Mouse (Mus musculus): ENCODE data around the gene 2310007B03Rik.
A peak's percentile ranks its signal among the peaks of the same experiment; 100 is the strongest.

2310007B03Rik gene

GRCm38 (mm10) chr1:93160501-93161133 lies at the start of gene 2310007B03Rik:
Gene 2310007B03Rik, minus strand, starts transcription at chr1:93160948.
- no peak for DNase-seq (ENCODE audit: low read depth, low spot score)

- DNase-seq (ENCODE audit: low read depth, low spot score): no peak
Observed at GRCm38 (mm10) chr1:93210213-93210641, 49.5 kb upstream of the 2310007B03Rik start.

- no peak for DNase-seq (ENCODE audit: low read depth, low spot score)
Observed at GRCm38 (mm10) chr1:93207536-93208064, 46.9 kb upstream of the 2310007B03Rik start.

GRCm38 (mm10) chr1:93206277-93206970 lies 45.7 kb upstream of the 2310007B03Rik start:
- no peak for DNase-seq (ENCODE audit: low read depth, low spot score)

- peak; percentile 67 for DNase-seq (ENCODE audit: low read depth, low spot score)
Observed at GRCm38 (mm10) chr1:93197916-93198315, 37.2 kb upstream of the 2310007B03Rik start.

- peak; percentile 71 for DNase-seq (ENCODE audit: low read depth, low spot score)
Observed at GRCm38 (mm10) chr1:93197454-93197853, 36.7 kb upstream of the 2310007B03Rik start.

- DNase-seq (ENCODE audit: low read depth, low spot score): peak; percentile 30
Observed at GRCm38 (mm10) chr1:93194961-93195360, 34.2 kb upstream of the 2310007B03Rik start.

- no peak for DNase-seq (ENCODE audit: low read depth, low spot score)
Observed at GRCm38 (mm10) chr1:93190726-93191305, 30.1 kb upstream of the 2310007B03Rik start.

- peak; percentile 40 for DNase-seq (ENCODE audit: low read depth, low spot score)
Observed at GRCm38 (mm10) chr1:93184071-93184828, 23.5 kb upstream of the 2310007B03Rik start.

GRCm38 (mm10) chr1:93182281-93182680 lies 21.5 kb upstream of the 2310007B03Rik start:
- DNase-seq (ENCODE audit: low read depth, low spot score): no peak

- peak; percentile 64 for DNase-seq (ENCODE audit: low read depth, low spot score)
Observed at GRCm38 (mm10) chr1:93176525-93177332, 16.0 kb upstream of the 2310007B03Rik start.

- DNase-seq (ENCODE audit: low read depth, low spot score): peak; percentile 20
Observed at GRCm38 (mm10) chr1:93175849-93176248, 15.1 kb upstream of the 2310007B03Rik start.

- DNase-seq (ENCODE audit: low read depth, low spot score): peak; percentile 87
Observed at GRCm38 (mm10) chr1:93174399-93174798, 13.7 kb upstream of the 2310007B03Rik start.

- no peak for DNase-seq (ENCODE audit: low read depth, low spot score)
Observed at GRCm38 (mm10) chr1:93173665-93174064, 12.9 kb upstream of the 2310007B03Rik start.

- peak; percentile 21 for DNase-seq (ENCODE audit: low read depth, low spot score)
Observed at GRCm38 (mm10) chr1:93168295-93168775, 7.6 kb upstream of the 2310007B03Rik start, which contains the start of gene Crocc2. Gene Crocc2, plus strand, starts transcription at chr1:93168725.

GRCm38 (mm10) chr1:93166346-93167079 lies 5.8 kb upstream of the 2310007B03Rik start:
- no peak for DNase-seq (ENCODE audit: low read depth, low spot score)

- DNase-seq (ENCODE audit: low read depth, low spot score): no peak
Observed at GRCm38 (mm10) chr1:93165447-93165846, 4.7 kb upstream of the 2310007B03Rik start.

GRCm38 (mm10) chr1:93162588-93162987 lies 1.8 kb upstream of the 2310007B03Rik start:
- no peak for DNase-seq (ENCODE audit: low read depth, low spot score)

GRCm38 (mm10) chr1:93161921-93162320 lies 1.2 kb upstream of the 2310007B03Rik start:
- no peak for DNase-seq (ENCODE audit: low read depth, low spot score)

GRCm38 (mm10) chr1:93161350-93161749 lies 602 bp upstream of the 2310007B03Rik start:
- no peak for DNase-seq (ENCODE audit: low read depth, low spot score)
